Mouse (Mus musculus): ENCODE results near the gene Gm10406. TPM values are rescaled to one million over a fixed set of nuclear protein-coding genes. Genes with fewer than 3 reads are reported as not detected.
"Not testable (repeated sequence)": the region's sequence is repeated elsewhere in the genome, so short reads cannot be mapped to it uniquely, and the experiment has no call there.

Gm10406 gene
- polyA plus RNA-seq (2012; rRNA removed) = 0.08 and 0.11 TPM in 2 replicates

- not testable (repeated sequence) for H3K4me1 ChIP-seq (ENCODE audit: control insufficient read depth, insufficient read depth, low read length); H3K4me3 ChIP-seq (replicated peaks; ENCODE audit: extremely low read depth, low read depth, low read length)
- under 1% methylated on average over 57 of the region's 70 CpGs for WGBS
- peak; percentile 10 for DNase-seq
Observed at GRCm38 (mm10) chr14:7026781-7027749, at the start of gene Gm10406. Gene Gm10406 (minus strand): TSS chr14:7027449.

- H3K4me3 ChIP-seq (replicated peaks; ENCODE audit: extremely low read depth, low read depth, low read length); DNase-seq; H3K4me1 ChIP-seq (ENCODE audit: control insufficient read depth, insufficient read depth, low read length): not testable (repeated sequence)
- no CpG with 5 or more reads among the region's 2 CpGs for WGBS
Observed at GRCm38 (mm10) chr14:7044870-7045269, 17.6 kb upstream of the Gm10406 start, which contains the start of gene Gm3685. Gene Gm3685 (minus strand): TSS chr14:7044970.

GRCm38 (mm10) chr14:7026274-7026673 lies 975 bp downstream of the Gm10406 start:
- WGBS = 10% methylated on average over 9 of the region's 9 CpGs

GRCm38 (mm10) chr14:6973718-6974117 lies 53.5 kb downstream of the Gm10406 start, which contains the start of gene Gm6356:
Gene Gm6356 (minus strand): TSS chr14:6973818.
- not testable (repeated sequence) for H3K4me3 ChIP-seq (replicated peaks; ENCODE audit: extremely low read depth, low read depth, low read length); DNase-seq; H3K4me1 ChIP-seq (ENCODE audit: control insufficient read depth, insufficient read depth, low read length)
- WGBS = 42% methylated on average over 1 of the region's 2 CpGs

More at GRCm38 (mm10) chr14:7026274-7026673, 975 bp downstream of the Gm10406 start:
- not testable (repeated sequence) for H3K4me3 ChIP-seq (replicated peaks; ENCODE audit: extremely low read depth, low read depth, low read length); H3K4me1 ChIP-seq (ENCODE audit: control insufficient read depth, insufficient read depth, low read length)
- peak; percentile 1 for DNase-seq

Other genes starting within 250 kb of the Gm10406 start
- not detected in 2 replicates for gene Gm3642, start 187.1 kb downstream of the Gm10406 start, polyA plus RNA-seq (2012; rRNA removed)
- gene Gm3667, start 137.5 kb downstream of the Gm10406 start, polyA plus RNA-seq (2012; rRNA removed) = 0.13 TPM in 1 of 2 replicates, not detected in the other
- gene Gm6356, start 53.6 kb downstream of the Gm10406 start, polyA plus RNA-seq (2012; rRNA removed) = not detected in 2 replicates
- not detected in 2 replicates for gene Gm3685, start 17.5 kb upstream of the Gm10406 start, polyA plus RNA-seq (2012; rRNA removed)
- not detected in 2 replicates for gene Gm3696, start 73.2 kb upstream of the Gm10406 start, polyA plus RNA-seq (2012; rRNA removed)
- gene Gm6676, start 98.0 kb upstream of the Gm10406 start, polyA plus RNA-seq (2012; rRNA removed) = not detected in 2 replicates
- gene Gm3512, start 147.1 kb upstream of the Gm10406 start, polyA plus RNA-seq (2012; rRNA removed) = 0.17 TPM in 1 of 2 replicates, not detected in the other
- gene Gm16434, start 167.1 kb upstream of the Gm10406 start, polyA plus RNA-seq (2012; rRNA removed) = not detected in 2 replicates
- not detected in 2 replicates for gene Gm3727, start 237.3 kb upstream of the Gm10406 start, polyA plus RNA-seq (2012; rRNA removed)

Data from lung, adult 2 months (tissue).